Mouse (Mus musculus) retina, embryonic 14.5 days (tissue): ENCODE measurements around the gene Kif5a.

Experiments
- DNase-seq: peaks from one replicate; pipeline ENCODE4 v3.0.0-alpha.2; 2015; ENCODE audit warnings: low spot score

The Kif5a gene

DNA sequence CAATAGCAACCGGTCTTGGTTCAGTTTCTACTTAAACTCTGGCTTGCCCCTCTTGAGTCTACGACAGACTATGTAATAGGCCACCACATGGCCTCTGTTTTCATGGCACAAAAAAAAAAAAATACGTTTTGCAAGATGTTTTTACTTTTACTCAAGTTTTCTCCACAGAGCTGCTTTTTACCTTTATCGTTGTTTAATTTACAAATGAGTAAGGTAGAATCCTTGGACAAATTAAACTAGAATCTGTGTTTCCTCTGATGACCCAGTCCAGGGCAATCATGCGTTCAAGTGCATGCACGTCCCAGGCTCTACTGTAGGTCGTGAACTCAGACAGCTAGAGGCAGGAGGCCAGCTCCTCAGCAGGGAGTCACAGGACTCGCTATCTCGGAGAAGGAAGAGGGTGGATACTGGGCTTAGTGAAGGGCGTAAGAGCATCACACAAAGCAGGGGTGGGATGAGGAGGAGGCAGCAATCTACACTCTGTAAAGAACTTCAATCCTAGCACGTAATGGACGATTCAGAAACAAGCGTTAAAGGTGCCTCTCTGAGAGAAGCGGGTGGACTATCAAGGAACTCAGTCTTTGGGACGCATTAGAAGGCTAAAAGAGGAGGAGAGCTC, 26.5 kb upstream of the Kif5a start:
- DNase-seq = peak; percentile 70

DNA sequence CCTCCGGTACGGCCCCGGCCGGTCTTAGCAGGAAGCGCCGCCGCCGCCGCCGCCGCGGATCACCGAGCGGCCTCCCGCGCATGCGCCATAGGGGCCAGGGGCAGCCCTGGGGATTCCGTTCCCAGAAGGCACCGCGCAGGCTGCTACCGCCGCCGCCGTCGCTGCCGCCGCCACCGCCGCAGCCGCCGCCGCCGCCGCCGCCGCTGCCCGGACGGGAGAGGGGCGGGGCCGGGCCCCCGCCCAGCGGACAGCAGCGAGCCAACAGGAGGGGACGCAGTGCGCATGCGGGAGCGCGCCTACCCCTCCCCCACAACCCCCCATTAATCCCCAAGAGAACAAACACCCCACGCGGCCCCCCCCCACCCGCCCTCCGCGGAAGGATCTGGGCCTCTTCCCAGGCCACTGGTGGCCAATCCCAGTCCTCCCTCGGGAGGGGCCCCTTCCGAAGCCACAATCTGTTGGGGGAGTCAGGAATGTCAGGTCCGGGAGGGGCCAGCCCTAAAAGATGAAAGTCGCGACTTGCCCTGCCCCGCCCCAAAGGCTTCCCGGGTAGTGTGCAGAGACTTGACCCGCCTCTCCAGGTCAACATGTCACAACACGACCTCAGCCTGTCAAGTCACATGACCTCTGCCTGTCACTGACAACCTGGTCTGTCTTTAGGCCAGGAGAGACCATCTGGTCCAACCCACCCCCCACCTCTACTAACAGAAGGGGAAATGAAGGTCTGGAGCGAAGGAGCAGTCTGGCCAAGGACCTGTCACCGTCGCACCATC, 25.8 kb upstream of the Kif5a start, which contains the start of gene Mbd6:
Gene Mbd6 (minus strand): TSS at position 219 of the 773 bp plus-strand sequence.
- DNase-seq = peak; percentile 94

DNA sequence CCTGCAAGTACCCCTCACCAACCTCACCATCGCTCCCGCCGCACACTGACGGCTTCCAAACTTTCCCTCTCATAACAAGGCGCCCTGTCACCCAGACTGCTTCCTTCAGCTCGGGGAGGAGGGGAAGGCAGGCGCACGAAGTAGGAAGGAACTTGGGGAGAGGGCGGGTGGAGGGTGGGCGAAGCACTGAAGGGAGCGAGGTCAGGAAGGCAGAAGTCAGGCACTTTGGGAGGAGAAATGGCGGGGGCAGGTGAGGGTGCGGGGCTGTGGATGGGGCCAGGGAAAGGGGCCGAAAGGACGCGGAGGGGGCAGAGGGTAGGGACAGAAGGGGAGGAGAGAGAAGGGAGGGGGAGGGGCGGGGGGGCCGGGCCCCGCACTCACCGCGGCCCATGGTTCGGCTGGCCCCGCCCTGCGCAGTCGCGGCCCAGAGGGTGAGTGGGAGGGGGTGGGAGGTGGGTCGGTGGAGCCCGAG, 25.2 kb upstream of the Kif5a start:
- peak; percentile 56 for DNase-seq

DNA sequence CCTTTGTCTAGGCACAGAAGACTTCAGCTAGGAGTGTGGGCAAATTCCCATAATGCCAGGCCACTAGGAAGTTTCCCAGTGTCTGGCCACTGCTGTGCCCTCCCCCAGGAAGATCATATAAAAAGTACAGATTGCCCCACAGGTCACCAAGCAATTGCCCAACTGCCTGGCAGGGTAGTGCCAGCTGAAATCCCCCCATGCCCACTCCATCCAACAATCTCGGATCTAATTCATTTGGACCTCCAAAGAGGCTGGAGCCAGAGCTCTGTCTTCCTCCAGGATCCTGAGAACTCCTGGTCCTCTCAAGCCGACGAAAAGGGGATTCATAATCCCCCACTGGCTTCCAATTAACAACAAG, 24.8 kb upstream of the Kif5a start:
- DNase-seq = no peak

DNA sequence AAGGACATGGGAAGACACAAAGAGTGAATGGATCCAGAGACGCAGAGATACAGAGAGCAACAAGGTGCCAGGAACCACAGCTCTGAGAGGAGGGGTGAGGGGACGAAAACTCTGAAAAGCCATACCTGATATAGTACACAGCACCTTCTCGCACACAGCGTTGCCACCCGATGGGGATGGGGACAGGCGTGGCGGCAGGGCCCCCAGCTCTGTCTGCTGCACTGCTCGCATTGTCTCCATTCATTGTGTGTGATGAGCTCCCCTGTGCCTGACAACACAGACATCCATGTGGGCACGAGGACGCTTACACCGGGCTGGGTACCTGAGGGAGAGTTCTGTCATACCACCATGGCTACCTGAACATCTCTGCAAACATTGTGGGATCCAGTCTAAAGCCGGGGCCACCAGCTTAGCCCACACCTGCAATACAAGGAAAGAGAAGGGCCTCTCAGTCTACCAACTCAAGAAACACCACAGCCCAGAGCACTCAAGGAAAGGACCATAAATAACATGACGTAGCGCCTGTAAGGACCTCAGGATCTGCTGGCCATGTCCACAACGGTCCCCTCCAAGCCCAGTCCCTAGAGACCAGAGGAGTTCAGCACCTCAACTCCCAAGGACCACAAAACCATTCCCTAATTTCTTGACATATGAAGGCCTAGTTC, 24.3 kb upstream of the Kif5a start:
- no peak for DNase-seq

DNA sequence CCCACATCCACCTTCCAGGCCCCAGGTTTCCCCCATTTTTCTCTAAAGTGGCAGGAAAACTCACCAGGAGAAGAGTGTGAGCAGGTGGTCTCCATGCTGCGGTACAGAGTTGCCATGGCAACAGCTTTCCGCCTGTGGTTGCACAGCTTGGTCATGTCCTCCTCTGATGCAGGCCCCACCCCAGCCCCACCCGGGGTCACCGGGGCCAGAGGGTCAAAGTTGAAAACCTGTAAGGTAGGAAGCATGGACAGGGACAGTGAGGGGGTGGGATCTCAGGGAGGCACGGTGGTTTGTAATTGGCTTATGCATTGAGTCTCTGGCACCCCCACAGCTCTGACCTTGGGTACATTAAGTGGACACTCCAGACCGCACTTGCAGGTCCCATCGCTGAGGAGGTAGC, 23.6 kb upstream of the Kif5a start:
- no peak for DNase-seq

GRCm38 (mm10) chr10:127286194-127286593, 23.0 kb upstream of the Kif5a start:
- DNase-seq = no peak

GRCm38 (mm10) chr10:127285644-127286043, 22.5 kb upstream of the Kif5a start:
- no peak for DNase-seq

DNA sequence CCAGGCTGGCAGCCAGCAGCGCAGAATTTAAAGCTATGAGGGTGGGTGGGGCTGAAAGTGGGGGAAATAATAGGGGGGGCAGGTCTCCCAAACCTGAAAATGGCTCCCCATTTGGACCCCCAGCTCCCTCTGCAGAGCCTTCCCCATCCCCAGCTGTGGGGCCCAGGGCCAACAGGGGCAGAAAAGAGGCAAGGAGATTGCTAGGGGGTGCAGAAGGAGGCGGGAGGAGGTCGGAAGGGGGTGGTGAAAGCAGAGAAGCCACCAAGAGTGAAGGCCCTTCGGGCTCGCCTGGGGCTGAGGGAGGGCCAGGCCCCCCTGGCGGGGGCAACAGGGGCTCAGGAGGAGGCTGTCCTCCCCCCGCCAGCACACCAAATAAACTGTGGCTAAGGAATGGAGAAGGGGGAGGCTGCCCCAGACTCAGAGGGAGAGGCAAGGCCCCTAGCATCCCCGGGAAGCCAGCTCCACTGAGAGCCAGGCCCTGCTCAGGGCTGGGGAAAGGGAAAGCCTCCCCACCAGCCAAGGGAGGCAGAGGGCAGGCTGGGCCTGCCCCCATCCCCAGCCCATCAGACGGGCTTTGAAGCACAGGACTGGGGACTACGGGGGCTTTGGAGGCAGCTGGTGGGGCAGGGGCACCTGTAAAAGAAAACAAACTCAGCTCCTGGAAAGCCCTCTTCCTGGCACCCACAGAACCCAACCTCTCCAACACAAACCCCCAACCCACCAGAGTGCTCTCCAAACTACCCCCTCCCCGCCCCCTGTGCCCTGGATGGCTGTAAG, 21.8 kb upstream of the Kif5a start:
- no peak for DNase-seq

GRCm38 (mm10) chr10:127284105-127284622, 21.0 kb upstream of the Kif5a start:
- DNase-seq = no peak

GRCm38 (mm10) chr10:127282620-127283215, 19.6 kb upstream of the Kif5a start:
- DNase-seq = no peak

GRCm38 (mm10) chr10:127281316-127281715, 18.2 kb upstream of the Kif5a start:
- DNase-seq = no peak

DNA sequence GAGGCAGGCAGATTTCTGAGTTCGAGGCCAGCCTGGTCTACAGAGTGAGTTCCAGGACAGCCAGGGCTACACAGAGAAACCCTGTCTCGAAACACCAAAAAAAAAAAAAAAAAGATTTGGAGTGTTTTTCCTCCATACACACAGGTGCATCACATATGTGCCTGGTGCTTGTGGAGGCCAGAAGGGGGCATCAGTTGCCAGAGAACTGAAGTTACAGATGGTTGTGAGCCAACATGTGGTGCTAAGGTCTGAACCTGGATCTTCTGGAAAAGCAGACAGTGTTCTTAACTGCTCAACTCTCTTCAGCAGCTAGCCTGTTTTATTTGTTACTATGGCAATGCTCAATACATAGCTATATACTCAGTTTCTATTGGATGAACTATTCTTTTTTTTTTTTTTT, 16.6 kb upstream of the Kif5a start:
- no peak for DNase-seq

- DNase-seq = no peak
These were observed 11.3 kb upstream of the Kif5a start for GRCm38 (mm10) chr10:127274261-127275022.

DNA sequence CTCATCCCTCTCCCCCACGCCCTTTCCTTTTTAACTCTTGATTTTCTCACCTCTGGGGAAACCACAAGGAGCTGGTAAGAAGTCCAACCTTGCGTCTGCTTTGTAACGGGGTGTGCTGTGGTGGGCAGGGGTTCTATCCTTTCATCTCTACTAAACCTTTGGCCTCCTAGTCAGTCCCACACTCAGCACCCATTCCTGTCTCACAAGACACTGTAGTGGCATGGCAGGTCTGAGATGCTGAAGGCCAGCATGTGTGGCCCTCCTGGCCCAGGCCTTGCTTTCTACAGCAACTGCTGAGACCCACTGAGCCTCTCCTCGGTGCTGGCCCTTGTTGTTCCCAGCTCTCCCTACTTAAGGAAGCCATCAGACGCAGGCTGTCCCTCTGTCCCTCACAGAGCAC, 9.2 kb upstream of the Kif5a start:
- no peak for DNase-seq

- no peak for DNase-seq
These were observed 6.7 kb upstream of the Kif5a start for GRCm38 (mm10) chr10:127269884-127270283.

DNA sequence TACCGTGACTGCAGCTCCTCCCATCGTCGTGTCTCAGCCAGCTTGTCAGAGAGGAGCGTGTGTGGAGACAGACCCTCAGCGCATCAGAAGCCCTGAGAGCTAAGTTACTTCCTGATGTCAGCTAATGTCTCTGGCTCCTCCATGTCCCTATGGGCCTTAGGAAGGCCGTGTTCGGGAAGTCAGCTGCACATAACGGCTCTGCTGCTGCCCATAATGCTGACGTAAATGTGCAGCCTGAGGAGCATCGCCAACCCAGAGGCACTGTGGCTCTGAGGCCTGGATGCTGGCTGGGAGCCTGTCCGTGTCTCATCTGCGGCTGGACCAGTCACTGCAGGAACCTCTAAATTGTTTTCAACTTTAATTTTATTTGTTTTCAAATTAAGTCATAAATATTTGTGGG, 5.9 kb upstream of the Kif5a start:
- no peak for DNase-seq

DNA sequence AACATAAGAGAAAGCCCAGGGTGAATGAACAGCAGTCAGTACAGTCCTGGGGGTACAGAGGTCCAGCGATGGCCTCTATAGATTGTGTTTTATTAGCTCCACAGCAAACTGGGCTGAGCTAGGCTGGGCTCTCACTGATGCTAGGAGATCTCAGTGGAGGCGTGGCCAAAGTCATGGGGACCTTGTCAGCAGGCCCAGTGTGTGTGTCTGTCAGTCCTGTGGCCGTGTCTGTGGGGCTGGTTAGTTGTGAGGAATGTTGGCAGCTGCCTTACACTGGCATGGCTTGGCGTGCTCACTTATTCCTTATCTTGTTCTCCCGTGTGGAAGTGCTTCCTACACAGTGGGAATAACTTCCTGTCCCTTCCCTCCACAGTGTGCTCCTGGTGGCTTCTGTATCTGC, 5.3 kb upstream of the Kif5a start:
- no peak for DNase-seq

DNA sequence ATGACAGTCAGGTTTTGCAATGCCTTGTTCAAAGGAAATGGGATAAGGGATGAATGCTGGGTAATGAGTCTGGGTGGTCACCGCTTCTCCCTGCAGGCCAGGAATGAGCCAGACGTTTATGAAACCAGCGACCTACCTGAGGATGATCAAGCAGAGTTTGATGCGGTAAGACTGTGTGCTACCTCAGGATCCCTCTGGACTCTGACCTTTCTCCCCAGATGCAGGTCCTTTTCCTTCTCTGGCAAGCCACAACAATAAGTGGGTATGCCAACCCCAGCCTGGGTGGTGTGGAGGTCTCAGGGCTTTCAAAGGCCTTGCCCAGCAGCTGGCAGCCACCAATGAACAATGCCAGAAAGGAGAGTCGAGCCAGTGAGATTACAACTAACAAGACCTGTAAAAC, 4.2 kb upstream of the Kif5a start:
- no peak for DNase-seq

DNA sequence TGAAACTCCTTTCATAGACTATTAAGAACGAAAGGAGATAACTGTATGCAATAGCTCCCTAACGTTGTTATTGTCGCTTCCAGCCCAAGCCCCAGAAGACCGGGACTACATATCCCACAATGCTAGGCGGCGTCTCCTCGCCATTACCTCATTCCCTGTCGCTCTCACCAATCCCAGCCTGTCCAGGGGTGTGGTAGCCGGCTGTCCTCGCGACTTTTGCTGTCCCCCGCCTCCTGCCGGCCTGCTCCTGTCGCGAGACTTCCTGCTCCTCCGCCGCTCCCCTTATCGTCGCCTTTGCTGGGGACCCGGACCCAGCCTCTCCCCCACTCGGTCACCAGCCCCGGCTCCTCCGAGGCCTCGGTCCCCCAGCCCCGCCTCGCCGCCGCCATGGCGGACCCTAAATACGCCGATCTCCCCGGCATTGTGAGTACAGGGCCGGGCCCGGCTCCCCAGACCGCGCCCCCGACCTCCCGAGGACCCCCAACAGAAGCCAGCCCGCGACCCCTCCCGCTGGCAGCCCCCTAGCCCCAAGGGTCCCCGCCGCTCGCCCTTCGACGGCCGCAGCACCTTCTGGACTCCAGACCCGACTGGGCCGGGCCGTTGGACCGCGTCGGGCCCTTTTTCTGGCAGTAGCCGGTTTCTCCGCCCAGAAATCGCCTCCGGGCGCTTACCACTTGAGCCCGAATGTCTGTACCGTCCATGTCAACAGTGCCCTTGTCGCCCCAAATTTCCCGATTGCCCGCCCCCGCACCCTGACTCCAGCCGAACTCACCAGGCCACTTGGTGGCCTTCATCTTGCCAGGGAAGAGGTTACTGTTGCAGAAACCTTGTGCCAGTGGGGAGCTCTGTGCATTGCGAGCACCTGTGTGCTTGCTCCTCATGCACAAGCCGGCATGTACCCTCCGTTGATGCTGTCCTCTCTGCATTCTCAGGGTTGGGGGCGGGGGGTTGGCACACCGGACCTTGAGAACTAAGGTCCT, 3.3 kb upstream of the Kif5a start, which contains the start of gene Dctn2:
Gene Dctn2 (plus strand): TSS at position 257 of the 980 bp plus-strand sequence.
- DNase-seq = peak; percentile 97
